ENCODE assay signal across 11 mouse cellular contexts in genomic region chr2:163641681-163642080, GRCm38 (mm10). TPM values are rescaled to one million over a fixed set of nuclear protein-coding genes. Genes with fewer than 3 reads are reported as not detected.
DNase-seq lines count a peak whose midpoint lies in the region; ATAC-seq and TF ChIP-seq lines count a peak whose summit lies in the region.
"Had no signal": no experiment of that assay in that cellular context is flagged by ENCODE, and none has a peak within 500 bp of the region (broad histone marks: within the 10 kb centered on the region; RNA-seq: fewer than 3 reads in every experiment).

No protein-coding gene starts in this region.

- ATAC-seq in lung, embryonic 16.5 days (ENCODE audit: low read depth) = no peak
- no peak for ATAC-seq in embryonic facial prominence, embryonic 14.5 days (ENCODE audit: low read depth)
- no peak for ATAC-seq in liver, postnatal 0 days

- no peaks in the 10 kb centered on the region for H3K9me3 ChIP-seq in heart, embryonic 10.5 days
- H3K9me3 ChIP-seq in lung, embryonic 16.5 days (ENCODE audit: control insufficient read depth, low read length) = no peaks in the 10 kb centered on the region
- no peaks in the 10 kb centered on the region for H3K9me3 ChIP-seq in embryonic facial prominence, embryonic 14.5 days (ENCODE audit: control insufficient read depth, low read length)
- no peaks in the 10 kb centered on the region for H3K9me3 ChIP-seq in liver, postnatal 0 days (ENCODE audit: low read length)
- H3K9me3 ChIP-seq: limb, embryonic 13.5 days had no signal

- peaks cover 14% of the 10 kb centered on the region for H3K36me3 ChIP-seq in heart, embryonic 10.5 days
- 0 out of 2 replicates have a peak, but pooled peaks cover 1% of the 10 kb centered on the region for H3K36me3 ChIP-seq in lung, embryonic 16.5 days (ENCODE audit: control insufficient read depth, insufficient read depth, low read length)
- peaks cover 16% of the 10 kb centered on the region; the same call in 1 of the 2 replicates for H3K36me3 ChIP-seq in embryonic facial prominence, embryonic 14.5 days (ENCODE audit: control insufficient read depth, insufficient read depth, low read length)
- H3K36me3 ChIP-seq in liver, postnatal 0 days (replicated peaks; ENCODE audit: insufficient read depth, low read length) = peaks cover 50% of the 10 kb centered on the region

- no peak overlapping the region for H3K9ac ChIP-seq in lung, embryonic 16.5 days (ENCODE audit: low read length)
- no peak overlapping the region for H3K9ac ChIP-seq in embryonic facial prominence, embryonic 14.5 days (ENCODE audit: low read depth, low read length)
- peak overlapping the region; percentile 35 for H3K9ac ChIP-seq in liver, postnatal 0 days (replicated peaks)
- H3K9ac ChIP-seq: limb, embryonic 13.5 days had no signal

- peak overlapping the region; percentile 99; the same call in 1 of the 2 replicates for H3K27ac ChIP-seq in heart, embryonic 10.5 days
- peak overlapping the region; percentile 75; the same call in 1 of the 2 replicates for H3K27ac ChIP-seq in lung, embryonic 16.5 days (ENCODE audit: low read length)
- H3K27ac ChIP-seq in embryonic facial prominence, embryonic 14.5 days (replicated peaks; ENCODE audit: low read depth, low read length) = no peak overlapping the region
- peak overlapping the region; percentile 100 for H3K27ac ChIP-seq in liver, postnatal 0 days (ENCODE audit: low read depth)
- H3K27ac ChIP-seq: limb, embryonic 13.5 days had no signal

- H3K4me2 ChIP-seq in lung, embryonic 16.5 days (ENCODE audit: low read depth, low read length) = peak overlapping the region; percentile 5
- H3K4me2 ChIP-seq in embryonic facial prominence, embryonic 14.5 days (ENCODE audit: low read depth, low read length) = no peak overlapping the region
- H3K4me2 ChIP-seq in liver, postnatal 0 days (ENCODE audit: low read depth, low read length) = peak overlapping the region; percentile 73

- intact Hi-C loops in heart, postnatal 10 days (cut with DNase I) = no loop called here

- no peaks in the 10 kb centered on the region for H3K27me3 ChIP-seq in heart, embryonic 10.5 days (ENCODE audit: insufficient read depth, poor library complexity, severe bottlenecking)
- H3K27me3 ChIP-seq in lung, embryonic 16.5 days (ENCODE audit: control insufficient read depth, insufficient read depth, low read depth, low read length) = no peaks in the 10 kb centered on the region
- no peaks in the 10 kb centered on the region for H3K27me3 ChIP-seq in embryonic facial prominence, embryonic 14.5 days (replicated peaks; ENCODE audit: control insufficient read depth, insufficient read depth, low read length)
- no peaks in the 10 kb centered on the region for H3K27me3 ChIP-seq in liver, postnatal 0 days (ENCODE audit: insufficient read depth, low read length)
- H3K27me3 ChIP-seq: limb, embryonic 13.5 days had no signal

- H3K4me3 ChIP-seq in heart, embryonic 10.5 days = 0 out of 2 replicates have a peak overlapping the region, but pooled peaks have one; percentile 97
- H3K4me3 ChIP-seq in lung, embryonic 16.5 days (ENCODE audit: low read length) = peak overlapping the region; percentile 1; the same call in 1 of the 2 replicates
- no peak overlapping the region for H3K4me3 ChIP-seq in embryonic facial prominence, embryonic 14.5 days (ENCODE audit: low read depth, low read length)
- peak overlapping the region; percentile 81 for H3K4me3 ChIP-seq in liver, postnatal 0 days (ENCODE audit: low read depth, low read length)

- TF ChIP-seq CTCF in liver, postnatal 0 days (IDR thresholded peaks at IDR 0.05; ENCODE audit: low read depth) = no peak; the same call in 1 of the 2 replicates

- no peak; the same call in 1 of the 2 replicates for TF ChIP-seq EP300 in liver, postnatal 0 days (IDR thresholded peaks at IDR 0.05; ENCODE audit: low read depth)

- H3K4me1 ChIP-seq in heart, embryonic 10.5 days = peaks cover 73% of the 10 kb centered on the region
- H3K4me1 ChIP-seq in lung, embryonic 16.5 days (replicated peaks; ENCODE audit: control insufficient read depth, insufficient read depth, low read length) = peaks cover 35% of the 10 kb centered on the region
- H3K4me1 ChIP-seq in embryonic facial prominence, embryonic 14.5 days (ENCODE audit: control insufficient read depth, insufficient read depth, low read length) = peaks cover 6% of the 10 kb centered on the region; the same call in 1 of the 2 replicates
- peaks cover 51% of the 10 kb centered on the region for H3K4me1 ChIP-seq in liver, postnatal 0 days (ENCODE audit: insufficient read depth)

- WGBS in heart, embryonic 10.5 days = 54% methylated on average over 3 of the region's 3 CpGs
- WGBS in lung, embryonic 16.5 days = 39% methylated on average over 3 of the region's 3 CpGs
- 81% methylated on average over 3 of the region's 3 CpGs for WGBS in embryonic facial prominence, embryonic 14.5 days
- WGBS in liver, postnatal 0 days (ENCODE audit: insufficient replicate concordance) = 25% methylated on average over 3 of the region's 3 CpGs

- no peak for DNase-seq in heart, embryonic 10.5 days (ENCODE audit: low spot score)
- DNase-seq in heart, postnatal 10 days = no peak
- no peak for DNase-seq in lung, postnatal 10 days
- peak; percentile 55 for DNase-seq in embryonic facial prominence, embryonic 14.5 days (ENCODE audit: low spot score)
- DNase-seq in liver, postnatal 0 days = no peak
- no peak for DNase-seq in adrenal gland, postnatal 36 days
- DNase-seq in right cerebral cortex, adult 18-20 months = no peak
- DNase-seq: gastrocnemius, postnatal 14 days; thymus, adult 2 months had no signal

RNA-seq across cellular contexts. Expression of gene Serinc3, which starts 3.2 kb away (rescaled TPM):
- polyA plus RNA-seq in heart, embryonic 10.5 days (2016; fragmentation: Nextera tagmentation; extraction: Ambion mirVana) = 51.1 and 55.2 TPM in 2 replicates
- total RNA-seq in heart, postnatal 10 days (2021) = 100 to 1,000 TPM; 327 to 358 TPM
- polyA plus RNA-seq in lung, embryonic 16.5 days (2015; fragmentation: Nextera tagmentation; extraction: Ambion mirVana) = 71.5 and 72.8 TPM in 2 replicates
- 43.0 and 53.0 TPM in 2 replicates for polyA plus RNA-seq in embryonic facial prominence, embryonic 14.5 days (2014; fragmentation: Nextera tagmentation; extraction: Ambion mirVana)
- 79.9 and 92.7 TPM in 2 replicates for polyA plus RNA-seq in liver, postnatal 0 days (2015; fragmentation: Nextera tagmentation; extraction: Ambion mirVana)
- total RNA-seq in adrenal gland, postnatal 36 days (2021) = 100 to 1,000 TPM; 565 to 629 TPM

RNA-seq across cellular contexts. Expression of gene Pkig, which starts 16.5 kb away (rescaled TPM):
- polyA plus RNA-seq in heart, embryonic 10.5 days (2016; fragmentation: Nextera tagmentation; extraction: Ambion mirVana) = 226 and 259 TPM in 2 replicates
- 100 to 1,000 TPM; 177 to 195 TPM for total RNA-seq in heart, postnatal 10 days (2021)
- 133 and 134 TPM in 2 replicates for polyA plus RNA-seq in lung, embryonic 16.5 days (2015; fragmentation: Nextera tagmentation; extraction: Ambion mirVana)
- 153 and 165 TPM in 2 replicates for polyA plus RNA-seq in embryonic facial prominence, embryonic 14.5 days (2014; fragmentation: Nextera tagmentation; extraction: Ambion mirVana)
- 84.9 and 85.0 TPM in 2 replicates for polyA plus RNA-seq in liver, postnatal 0 days (2015; fragmentation: Nextera tagmentation; extraction: Ambion mirVana)
- total RNA-seq in adrenal gland, postnatal 36 days (2021) = 10 to 100 TPM; 45.0 to 46.0 TPM

RNA-seq across cellular contexts. Expression of gene Ttpal, which starts 39.6 kb away (rescaled TPM):
- 27.5 and 31.8 TPM in 2 replicates for polyA plus RNA-seq in heart, embryonic 10.5 days (2016; fragmentation: Nextera tagmentation; extraction: Ambion mirVana)
- total RNA-seq in heart, postnatal 10 days (2021) = 10 to 100 TPM; 13.6 to 14.2 TPM
- polyA plus RNA-seq in lung, embryonic 16.5 days (2015; fragmentation: Nextera tagmentation; extraction: Ambion mirVana) = 29.5 and 31.2 TPM in 2 replicates
- polyA plus RNA-seq in embryonic facial prominence, embryonic 14.5 days (2014; fragmentation: Nextera tagmentation; extraction: Ambion mirVana) = 40.6 and 46.2 TPM in 2 replicates
- polyA plus RNA-seq in liver, postnatal 0 days (2015; fragmentation: Nextera tagmentation; extraction: Ambion mirVana) = 6.7 and 9.5 TPM in 2 replicates
- 10 to 100 TPM; 22.7 to 34.8 TPM for total RNA-seq in adrenal gland, postnatal 36 days (2021)
